Mouse (Mus musculus) monocyte, adult 5-6 weeks (primary cell): ENCODE data around the gene Slc37a1. TPM values are rescaled to one million over a fixed set of nuclear protein-coding genes. Genes with fewer than 3 reads are reported as not detected.
"Not testable (repeated sequence)": the region's sequence is repeated elsewhere in the genome, so short reads cannot be mapped to it uniquely, and the experiment has no call there.

Experiments used
- ATAC-seq: fragments of 153-309, 156-312 bp; replicated peaks from 2 replicates; pipeline ENCODE4 v1.8.0; 2017; ENCODE audit warnings: mild to moderate bottlenecking; ENCODE audit not compliant: low TSS enrichment, insufficient number of reproducible peaks, severe bottlenecking, poor library complexity, low FRiP score
- total RNA-seq: library from RNA; stranded (forward); fragments of 200-1000, 200-491, 200-594 nt; gene quantifications from 3 replicates; pipeline ENCODE4 v1.2.3, GENCODE M21; 2017

The Slc37a1 gene
- total RNA-seq, 1 experiment from 2014 or later: 7.3 TPM

GRCm38 (mm10) chr17:31331920-31332319 lies 45.3 kb downstream of the Slc37a1 start:
- no peak for ATAC-seq

- ATAC-seq: no peak
Measured at GRCm38 (mm10) chr17:31332333-31332732, 45.7 kb downstream of the Slc37a1 start.

DNA sequence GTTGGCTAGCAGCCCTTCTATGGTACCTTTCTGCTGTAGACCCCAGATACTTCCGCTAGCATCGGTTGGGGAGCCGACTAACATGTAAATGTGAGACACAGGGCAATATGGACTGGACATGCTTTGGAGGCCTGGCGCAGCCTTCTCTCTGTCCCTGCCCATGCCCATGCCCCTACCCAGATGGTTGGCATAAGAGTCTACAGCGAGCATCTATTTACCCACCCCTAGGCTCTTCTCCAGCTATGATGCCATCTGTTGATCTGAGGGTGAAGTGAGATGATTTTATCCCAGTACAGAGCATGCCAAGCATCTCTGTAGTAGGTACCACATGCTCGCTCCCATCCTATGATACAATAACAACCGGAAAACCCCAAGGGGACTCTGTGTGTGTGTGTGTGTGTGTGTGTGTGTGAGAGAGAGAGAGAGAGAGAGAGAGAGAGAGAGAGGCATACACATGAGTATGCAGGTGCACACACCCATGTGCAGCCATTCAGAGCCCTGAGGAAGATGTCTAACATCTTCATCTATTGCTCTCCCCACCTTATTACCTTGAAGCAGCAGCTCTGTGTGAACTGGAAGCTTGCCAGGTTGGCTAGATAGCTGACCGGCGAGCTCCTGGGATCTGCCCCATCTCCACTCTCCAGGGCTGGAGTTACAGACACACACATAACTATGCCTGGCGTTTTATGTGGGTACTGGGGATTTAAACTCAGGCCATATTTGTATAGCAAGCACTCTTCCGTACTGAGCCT lies 48.1 kb downstream of the Slc37a1 start:
- no peak for ATAC-seq

- ATAC-seq: no peak
Measured at GRCm38 (mm10) chr17:31335344-31336080, 48.9 kb downstream of the Slc37a1 start.

DNA sequence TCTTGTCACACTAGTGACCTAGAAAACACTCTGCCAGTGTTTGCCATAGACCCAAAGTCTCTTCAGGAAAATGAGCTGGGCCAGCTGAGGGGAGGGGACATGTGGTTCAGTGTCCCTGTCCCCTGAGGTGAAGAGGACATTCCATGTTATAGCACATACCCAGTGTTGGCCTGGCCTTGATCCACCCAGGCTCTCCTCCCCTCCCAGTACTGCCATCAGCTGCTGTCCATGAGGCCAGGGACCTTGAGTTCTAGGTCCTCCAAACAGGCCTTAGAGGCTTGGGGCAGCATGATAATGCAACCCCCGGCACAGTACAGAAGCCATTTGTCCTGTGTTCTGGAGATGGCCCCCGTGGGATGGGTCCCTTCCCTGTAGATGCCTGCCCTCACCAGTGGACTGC lies 53.2 kb downstream of the Slc37a1 start:
- no peak for ATAC-seq

DNA sequence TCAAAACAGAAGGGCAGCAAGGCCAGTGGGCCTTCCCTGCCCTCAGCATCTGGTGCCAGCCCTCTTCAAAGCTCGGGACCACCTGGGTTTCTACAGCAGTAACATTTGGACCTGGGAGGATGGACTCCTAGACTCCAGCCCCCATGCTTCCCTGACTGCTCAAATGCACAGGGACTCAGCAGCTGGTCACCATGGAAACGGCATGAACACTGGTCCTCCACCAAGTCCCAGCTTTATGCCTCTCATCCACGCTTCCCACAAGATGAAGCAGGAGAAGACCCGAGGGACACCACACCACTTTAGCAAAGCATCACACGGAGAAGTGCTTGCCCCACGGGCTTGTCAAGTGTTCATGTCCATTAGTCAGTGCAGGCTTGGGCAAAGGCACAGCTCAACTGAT lies 55.6 kb downstream of the Slc37a1 start:
- no peak for ATAC-seq

DNA sequence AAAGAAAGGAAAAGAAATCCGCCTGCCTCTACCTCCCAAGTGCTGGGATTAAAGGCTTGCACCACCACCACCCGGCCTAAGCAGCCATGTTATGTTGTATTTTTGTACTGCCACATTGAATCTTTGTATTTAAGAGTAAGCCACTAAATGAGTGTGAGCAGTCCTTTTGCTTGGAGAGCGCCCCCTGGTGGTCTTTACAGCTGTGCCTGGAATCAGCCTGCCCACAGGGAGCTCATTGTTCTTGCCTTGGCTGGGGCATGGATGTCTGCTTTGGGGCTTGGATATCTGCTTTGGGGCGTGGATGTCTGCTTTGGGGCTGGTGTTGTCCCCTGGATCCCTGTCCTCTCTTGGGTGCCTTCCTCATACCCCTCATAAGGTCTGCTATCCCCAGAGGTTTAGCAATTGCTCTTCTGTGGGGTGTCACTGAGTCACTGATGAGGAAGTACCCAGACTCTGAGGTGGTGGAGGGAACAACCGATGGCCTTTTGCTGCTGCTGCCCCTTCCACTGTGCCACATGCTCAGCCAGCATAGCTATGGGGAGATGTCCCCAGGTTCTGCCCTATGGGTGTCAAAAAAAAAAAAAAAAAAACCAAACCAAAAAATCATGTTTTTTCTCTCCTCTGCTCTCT lies 57.7 kb downstream of the Slc37a1 start:
- ATAC-seq: peak; percentile 73

DNA sequence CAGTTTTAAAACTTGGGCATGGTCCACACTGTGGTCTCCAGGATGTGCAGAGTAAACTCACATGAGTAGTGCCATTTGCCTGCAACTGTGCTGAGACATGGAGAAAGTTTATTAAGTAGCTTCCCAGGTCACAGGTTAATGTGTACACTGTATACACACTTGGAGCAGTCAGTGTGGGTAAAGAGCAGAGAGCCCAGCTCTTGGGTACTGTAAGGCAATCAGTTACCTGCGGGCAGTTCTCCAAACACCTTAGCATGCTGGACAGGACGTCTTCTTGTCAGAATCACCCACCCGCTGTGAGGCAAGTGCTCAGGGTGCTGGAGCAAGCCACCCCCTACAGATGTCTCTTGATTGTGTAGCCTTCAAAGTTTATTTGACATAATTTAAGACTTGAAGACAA lies 58.2 kb downstream of the Slc37a1 start:
- ATAC-seq: no peak

- no peak for ATAC-seq
Measured at GRCm38 (mm10) chr17:31348129-31348528, 61.5 kb downstream of the Slc37a1 start.

GRCm38 (mm10) chr17:31349388-31349787 lies 62.8 kb downstream of the Slc37a1 start:
- ATAC-seq: no peak

GRCm38 (mm10) chr17:31351984-31352383 lies 65.4 kb downstream of the Slc37a1 start:
- ATAC-seq: no peak

GRCm38 (mm10) chr17:31353255-31353654 lies 66.7 kb downstream of the Slc37a1 start:
- no peak for ATAC-seq

- not testable (repeated sequence) for ATAC-seq
Measured at GRCm38 (mm10) chr17:31354684-31355083, 68.1 kb downstream of the Slc37a1 start.

GRCm38 (mm10) chr17:31355792-31356502 lies 69.4 kb downstream of the Slc37a1 start:
- no peak for ATAC-seq

GRCm38 (mm10) chr17:31360582-31360981 lies 74.0 kb downstream of the Slc37a1 start:
- ATAC-seq: no peak

- no peak for ATAC-seq
Measured at GRCm38 (mm10) chr17:31365586-31366166, 79.1 kb downstream of the Slc37a1 start.

GRCm38 (mm10) chr17:31370221-31370620 lies 83.6 kb downstream of the Slc37a1 start:
- ATAC-seq: no peak

DNA sequence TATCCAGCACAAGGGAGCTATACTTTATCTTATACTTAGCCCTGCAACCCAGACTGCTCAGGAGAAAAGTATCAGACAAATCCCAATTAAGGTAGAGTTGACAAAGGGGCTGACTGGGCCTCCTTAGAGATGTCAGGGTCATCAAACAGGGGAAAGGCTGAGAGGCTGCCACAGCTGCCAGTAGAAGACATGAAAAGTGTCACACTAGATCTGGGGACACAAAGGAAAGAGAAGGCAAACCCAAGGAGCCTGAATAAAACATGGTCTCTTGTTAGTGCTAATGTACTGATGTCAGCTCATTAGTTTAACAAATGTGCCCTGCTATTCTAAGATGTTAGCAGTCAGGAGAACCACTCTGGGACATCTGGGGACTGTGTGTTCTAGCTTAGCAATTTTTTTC lies 84.3 kb downstream of the Slc37a1 start:
- no peak for ATAC-seq

DNA sequence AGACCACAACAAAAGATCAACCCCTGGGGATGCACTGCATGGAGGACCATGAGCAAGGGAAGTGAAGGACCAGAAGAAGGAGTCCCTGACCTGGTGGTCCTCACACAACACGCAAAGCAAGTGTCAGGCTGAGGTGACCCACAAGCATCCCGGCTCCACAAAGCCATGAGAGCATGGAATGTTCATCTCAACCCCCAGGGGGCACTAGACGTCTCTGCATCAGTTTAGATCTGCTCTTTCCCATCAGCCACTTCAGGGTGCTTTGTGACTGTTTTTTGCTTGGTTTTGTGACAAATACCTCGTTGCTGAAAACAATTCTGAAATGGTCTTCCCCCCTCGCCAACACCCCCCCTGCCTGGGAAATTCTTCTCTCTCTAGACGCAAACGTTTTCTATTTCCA lies 91.4 kb downstream of the Slc37a1 start:
- ATAC-seq: 0 out of 2 replicates have a peak, but pooled peaks have one; percentile 53
